Mouse (Mus musculus) midbrain, postnatal 0 days (tissue): Measurements from ENCODE around the gene Sept9. TPM values are rescaled to one million over a fixed set of nuclear protein-coding genes. Genes with fewer than 3 reads are reported as not detected.
A peak's percentile ranks its signal among the peaks of the same experiment; 100 is the strongest.

Experiments used
- ATAC-seq: fragments of 200-750 bp; cut with Nextera tagmentation; 2 replicates; pipeline ENCODE4 v1.8.0; 2017; ENCODE audit warnings: moderate number of reproducible peaks, mild to moderate bottlenecking, moderate TSS enrichment, moderate library complexity; ENCODE audit not compliant: low FRiP score
- DNase-seq: peaks from one replicate; pipeline ENCODE4 v3.0.0-alpha.2; 2015; ENCODE audit warnings: low spot score
- H3K27ac ChIP-seq: fragments of 300-500 bp; sonication (generic); 2 replicates; pipeline ENCODE4 v1.5.1; 2014; ENCODE audit warnings: low read depth, mild to moderate bottlenecking, low read length, mixed read lengths
- H3K27me3 ChIP-seq: fragments of 300-500 bp; sonication (generic); 2 replicates; pipeline ENCODE4 v1.6.1; 2014; ENCODE audit warnings: low read length, control low read depth, mixed read lengths; ENCODE audit not compliant: insufficient read depth
- H3K36me3 ChIP-seq: fragments of 300-500 bp; sonication (generic); 2 replicates; pipeline ENCODE4 v1.6.1; 2014; ENCODE audit warnings: low read length, control low read depth, mixed read lengths; ENCODE audit not compliant: insufficient read depth
- H3K4me1 ChIP-seq: fragments of 300-500 bp; sonication (generic); 2 replicates; pipeline ENCODE4 v1.6.1; 2014; ENCODE audit warnings: mild to moderate bottlenecking, control low read depth, antibody characterized with exemption, low read length, mixed read lengths; ENCODE audit not compliant: insufficient read depth
- H3K4me2 ChIP-seq: fragments of 300-500 bp; sonication (generic); 2 replicates; pipeline ENCODE4 v1.6.1; 2014; ENCODE audit warnings: low read depth, mild to moderate bottlenecking, low read length, mixed read lengths; ENCODE audit not compliant: poor library complexity, severe bottlenecking
- H3K4me3 ChIP-seq: fragments of 300-500 bp; sonication (generic); 2 replicates; pipeline ENCODE4 v1.5.1; 2014; ENCODE audit warnings: low read depth, mild to moderate bottlenecking, low read length, moderate library complexity
- H3K9ac ChIP-seq: fragments of 300-500 bp; sonication (generic); replicated peaks from 2 replicates; pipeline ENCODE4 v1.6.1; 2014; ENCODE audit warnings: mild to moderate bottlenecking, low read length, moderate library complexity, mixed read lengths; ENCODE audit not compliant: poor library complexity, severe bottlenecking
- H3K9me3 ChIP-seq: fragments of 300-500 bp; sonication (generic); 2 replicates; pipeline ENCODE4 v1.6.1; 2016; ENCODE audit warnings: low read length, control low read depth
- CTCF ChIP-seq: IDR thresholded peaks from 2 replicates; pipeline ENCODE4 v1.5.1; 2016; ENCODE audit warnings: antibody characterized with exemption, mild to moderate bottlenecking
- WGBS: fragments of 180-500 bp; shearing (Covaris S2); extraction: QIAGEN DNeasy Blood & Tissue Kit; methylation state at CpG from one replicate; pipeline ENCODE4 v1.1.7; 2014; 5-methylcytosine and 5-hydroxymethylcytosine counted together
- polyA plus RNA-seq: library from polyadenylated mRNA; unstranded; fragments of >200 nt; fragmentation: Nextera tagmentation; extraction: Ambion mirVana; gene quantifications from 2 replicates; pipeline ENCODE4 v1.2.1, GENCODE M21; 2015
- total RNA-seq: library from RNA; depleted of rRNA; stranded (reverse); fragments of >200 nt; gene quantifications from 2 replicates; pipeline ENCODE4 v1.2.3, GENCODE M21; 2014

The Sept9 gene
- total and polyA plus RNA-seq, 2 experiments from 2014 or later, result 95.3 to 105 TPM

GRCm38 (mm10) chr11:117177303-117177979, 22.0 kb upstream of the Sept9 start:
- WGBS, result 61% methylated on average over 8 of the region's 11 CpGs
- peak; percentile 80 for TF ChIP-seq CTCF
- no peaks in the 10 kb centered on the region for H3K36me3 ChIP-seq

GRCm38 (mm10) chr11:117179902-117180301, 19.6 kb upstream of the Sept9 start:
- whole genome bisulfite sequencing, result 85% methylated on average over 5 of the region's 5 CpGs
- Histone ChIP-seq H3K36me3 (no peaks in the 10 kb centered on the region), H3K4me1 (no peaks in the 10 kb centered on the region), H3K4me2 (no peak overlapping the region), H3K9ac (no peak overlapping the region), H3K9me3 (peaks cover 9% of the 10 kb centered on the region; the same call in 1 of the 2 replicates), H3K4me3 (no peak overlapping the region), H3K27me3 (no peaks in the 10 kb centered on the region; the same call in 1 of the 2 replicates), H3K27ac (no peak overlapping the region)
- ATAC-seq (no peak), DNase-seq (no peak)
- TF ChIP-seq CTCF, result peak; percentile 54

More at GRCm38 (mm10) chr11:117177303-117177979, 22.0 kb upstream of the Sept9 start:
- Histone ChIP-seq H3K9ac (no peak overlapping the region), H3K27me3 (no peaks in the 10 kb centered on the region; the same call in 1 of the 2 replicates), H3K4me2 (no peak overlapping the region), H3K4me1 (no peaks in the 10 kb centered on the region), H3K9me3 (peaks cover 6% of the 10 kb centered on the region; the same call in 1 of the 2 replicates), H3K4me3 (no peak overlapping the region), H3K27ac (no peak overlapping the region)
- DNase-seq (peak; percentile 89), ATAC-seq (peak; percentile 62; the same call in 1 of the 2 replicates)

- H3K9me3 ChIP-seq, result peaks cover 9% of the 10 kb centered on the region; the same call in 1 of the 2 replicates
- H3K27ac ChIP-seq, result no peak overlapping the region
- no peaks in the 10 kb centered on the region for H3K36me3 ChIP-seq
- H3K4me3 ChIP-seq, result no peak overlapping the region
- TF ChIP-seq CTCF, result no peak
- no peaks in the 10 kb centered on the region for H3K4me1 ChIP-seq
- no peak overlapping the region for H3K9ac ChIP-seq
- WGBS, result 93% methylated on average over 3 of the region's 3 CpGs
- no peaks in the 10 kb centered on the region; the same call in 1 of the 2 replicates for H3K27me3 ChIP-seq
- DNase-seq (no peak), ATAC-seq (no peak)
- H3K4me2 ChIP-seq, result no peak overlapping the region
These were observed 16.7 kb upstream of the Sept9 start for GRCm38 (mm10) chr11:117182808-117183207.

GRCm38 (mm10) chr11:117183299-117183698, 16.2 kb upstream of the Sept9 start:
- H3K4me2 ChIP-seq, result no peak overlapping the region

GRCm38 (mm10) chr11:117183841-117184240, 15.6 kb upstream of the Sept9 start:
- Histone ChIP-seq H3K36me3 (no peaks in the 10 kb centered on the region), H3K4me2 (no peak overlapping the region), H3K9me3 (peaks cover 9% of the 10 kb centered on the region; the same call in 1 of the 2 replicates), H3K9ac (no peak overlapping the region), H3K4me3 (no peak overlapping the region), H3K27me3 (no peaks in the 10 kb centered on the region), H3K27ac (no peak overlapping the region), H3K4me1 (no peaks in the 10 kb centered on the region)
- DNase-seq (no peak), ATAC-seq (no peak)
- 82% methylated on average over 5 of the region's 5 CpGs for WGBS
- peak; percentile 15; the same call in 1 of the 2 replicates for TF ChIP-seq CTCF

More at GRCm38 (mm10) chr11:117183299-117183698, 16.2 kb upstream of the Sept9 start:
- Histone ChIP-seq H3K36me3 (no peaks in the 10 kb centered on the region), H3K9ac (no peak overlapping the region), H3K9me3 (peaks cover 9% of the 10 kb centered on the region; the same call in 1 of the 2 replicates), H3K4me1 (no peaks in the 10 kb centered on the region), H3K4me3 (no peak overlapping the region), H3K27me3 (no peaks in the 10 kb centered on the region; the same call in 1 of the 2 replicates), H3K27ac (no peak overlapping the region)
- TF ChIP-seq CTCF, result no peak
- 85% methylated on average over 2 of the region's 3 CpGs for WGBS
- no peak for DNase-seq
- no peak for ATAC-seq
